32 mouse cellular contexts compared by ENCODE assay signal in the genomic region with DNA sequence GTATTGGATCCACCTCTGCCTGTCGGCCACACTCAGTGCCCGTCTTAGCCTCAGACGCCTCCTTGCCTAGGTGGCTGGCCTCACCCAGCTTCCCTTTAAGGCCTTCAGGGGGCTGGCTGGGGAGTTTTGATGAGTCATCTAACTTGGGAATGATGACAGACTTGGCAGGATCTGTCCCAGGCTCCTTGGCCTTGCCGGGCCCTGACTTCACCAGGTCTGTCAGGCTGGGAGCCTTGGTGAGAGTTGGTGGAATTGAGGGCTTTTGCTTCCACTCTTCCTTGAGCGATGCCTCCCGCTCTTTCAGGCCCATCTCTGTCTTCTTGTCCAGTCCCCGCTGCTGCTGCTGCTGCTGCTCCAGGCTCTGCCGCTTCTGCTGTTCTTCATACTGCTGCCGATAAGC. TPM values are rescaled to one million over a fixed set of nuclear protein-coding genes. Genes with fewer than 3 reads are reported as not detected.
DNase-seq lines count a peak whose midpoint lies in the region; ATAC-seq and TF ChIP-seq lines count a peak whose summit lies in the region.
"Had no signal": no experiment of that assay in that cellular context is flagged by ENCODE, and none has a peak within 500 bp of the region (broad histone marks: within the 10 kb centered on the region; RNA-seq: fewer than 3 reads in every experiment).

No protein-coding gene starts in this region.

- H3K4me2 ChIP-seq in intestine, embryonic 15.5 days (replicated peaks), result no peak overlapping the region
- H3K4me2 ChIP-seq: embryonic facial prominence, embryonic 15.5 days; forebrain, embryonic 13.5 days; hindbrain, embryonic 12.5 days; liver, embryonic 12.5 days; midbrain, embryonic 12.5 days; neural tube, embryonic 13.5 days had no signal

- no peak for TF ChIP-seq CTCF in gastrocnemius, adult 2 months (IDR thresholded peaks at IDR 0.05)

- peaks cover 32% of the 10 kb centered on the region for H3K36me3 ChIP-seq in intestine, embryonic 15.5 days
- peaks cover 90% of the 10 kb centered on the region for H3K36me3 ChIP-seq in forebrain, embryonic 10.5 days (replicated peaks)

- H3K27ac ChIP-seq in gastrocnemius, adult 2 months, result peak overlapping the region; percentile 28; the same call in 1 of the 2 replicates
- H3K27ac ChIP-seq in intestine, embryonic 15.5 days, result no peak overlapping the region
- no peak overlapping the region for H3K27ac ChIP-seq in forebrain, embryonic 10.5 days
- H3K27ac ChIP-seq: embryonic facial prominence, embryonic 10.5 days; embryonic facial prominence, embryonic 15.5 days; forebrain, embryonic 13.5 days; heart, adult 2 months; hindbrain, embryonic 12.5 days; hindbrain, postnatal 0 days; liver, embryonic 12.5 days; midbrain, embryonic 12.5 days; neural tube, embryonic 13.5 days had no signal

- peak; percentile 48 for DNase-seq in gastrocnemius, adult 2 months
- no peak for DNase-seq in gastrocnemius, adult 8-10 months (ENCODE audit: low spot score in 2 of 2)
- DNase-seq in 3T3-L1 (ENCODE audit: low read depth, low spot score) (peak; percentile 81), NIH3T3 (ENCODE audit: low read depth) (peak; percentile 64)
- DNase-seq in skeletal muscle tissue, adult 2 months (ENCODE audit: low read depth, low spot score), result peak; percentile 55
- no peak for DNase-seq in forebrain, embryonic 10.5 days (ENCODE audit: extremely low spot score, low spot score)
- DNase-seq: cerebellum, adult 8-10 months; cerebellum, postnatal 25 days; heart, adult 2 months; heart, postnatal 14 days; kidney, adult 8-10 months; kidney, postnatal 10 days; layer of hippocampus, postnatal 36 days; left cerebral cortex, postnatal 4 days; liver, postnatal 0 days; lung, postnatal 36 days; right cerebral cortex, postnatal 4 days; thymus, adult 2 months; thymus, postnatal 4 days had no signal

- intact Hi-C loops in gastrocnemius, adult 2 months (cut with DNase I), result no loop called here

- H3K27me3 ChIP-seq in intestine, embryonic 15.5 days (replicated peaks), result no peaks in the 10 kb centered on the region
- H3K27me3 ChIP-seq in forebrain, embryonic 10.5 days (ENCODE audit: poor library complexity, severe bottlenecking), result no peaks in the 10 kb centered on the region
- H3K27me3 ChIP-seq: CH12.LX; embryonic facial prominence, embryonic 15.5 days; forebrain, embryonic 13.5 days; hindbrain, embryonic 12.5 days; liver, embryonic 12.5 days; megakaryocyte, embryonic 14.5 days; midbrain, embryonic 12.5 days; neural tube, embryonic 13.5 days had no signal

- WGBS in intestine, embryonic 15.5 days, result 95% methylated on average over 9 of the region's 9 CpGs
- 92% methylated on average over 9 of the region's 9 CpGs for WGBS in forebrain, embryonic 10.5 days

- no peak overlapping the region for H3K9ac ChIP-seq in intestine, embryonic 15.5 days
- H3K9ac ChIP-seq: embryonic facial prominence, embryonic 15.5 days; forebrain, embryonic 13.5 days; hindbrain, embryonic 12.5 days; liver, embryonic 12.5 days; liver, postnatal 0 days; midbrain, embryonic 12.5 days; neural tube, embryonic 13.5 days had no signal

- no peaks in the 10 kb centered on the region for H3K4me1 ChIP-seq in intestine, embryonic 15.5 days (replicated peaks)
- H3K4me1 ChIP-seq in forebrain, embryonic 10.5 days, result no peaks in the 10 kb centered on the region
- H3K4me1 ChIP-seq: embryonic facial prominence, embryonic 10.5 days; embryonic facial prominence, embryonic 15.5 days; forebrain, embryonic 13.5 days; hindbrain, embryonic 12.5 days; liver, embryonic 12.5 days; midbrain, embryonic 12.5 days had no signal

- H3K4me3 ChIP-seq in gastrocnemius, adult 2 months, result no peak overlapping the region
- H3K4me3 ChIP-seq in intestine, embryonic 15.5 days (replicated peaks), result no peak overlapping the region
- H3K4me3 ChIP-seq in forebrain, embryonic 10.5 days, result no peak overlapping the region
- H3K4me3 ChIP-seq: embryonic facial prominence, embryonic 10.5 days; embryonic facial prominence, embryonic 15.5 days; forebrain, embryonic 13.5 days; heart, adult 2 months; hindbrain, embryonic 12.5 days; liver, embryonic 12.5 days; megakaryocyte, embryonic 14.5 days; midbrain, embryonic 12.5 days; neural tube, embryonic 13.5 days had no signal

- ATAC-seq in intestine, embryonic 15.5 days, result no peak
- ATAC-seq: forebrain, embryonic 13.5 days; hindbrain, postnatal 0 days; intestine, embryonic 16.5 days; liver, embryonic 12.5 days; liver, postnatal 0 days had no signal

- no peaks in the 10 kb centered on the region for H3K9me3 ChIP-seq in intestine, embryonic 15.5 days
- H3K9me3 ChIP-seq in forebrain, embryonic 10.5 days, result no peaks in the 10 kb centered on the region
- H3K9me3 ChIP-seq: embryonic facial prominence, embryonic 10.5 days; embryonic facial prominence, embryonic 15.5 days; forebrain, embryonic 13.5 days; G1E; hindbrain, embryonic 12.5 days; liver, embryonic 12.5 days; megakaryocyte, embryonic 14.5 days; midbrain, embryonic 12.5 days; neural tube, embryonic 13.5 days had no signal

RNA-seq across cellular contexts. Expression of a gene that starts 34.5 kb away (rescaled TPM):
- 100 to 1,000 TPM; 195 to 201 TPM for total RNA-seq in gastrocnemius, adult 2 months (2021)
- total RNA-seq in gastrocnemius, adult 8-10 months (2022), result 100 to 1,000 TPM; 192 to 246 (median 237) TPM
- polyA plus RNA-seq in intestine, embryonic 15.5 days (2015; fragmentation: Nextera tagmentation; extraction: Ambion mirVana), result 196 and 203 TPM in 2 replicates
- polyA plus RNA-seq in forebrain, embryonic 10.5 days (2016; fragmentation: Nextera tagmentation; extraction: Ambion mirVana), result 204 and 217 TPM in 2 replicates

Comparison
In these comparisons a context has a peak if more than half of its experiments do, and no peak if none do; other contexts are left out.
1. DNase-seq: peak in gastrocnemius, adult 2 months (single experiment), 3T3-L1 (single experiment), NIH3T3 (single experiment) and skeletal muscle tissue, adult 2 months (single experiment); none in gastrocnemius, adult 8-10 months (0 of 2) and forebrain, embryonic 10.5 days (single experiment).